Mouse (Mus musculus) thymus, postnatal 0 days (tissue): ENCODE results near the gene Hip1r. TPM values are rescaled to one million over a fixed set of nuclear protein-coding genes. Genes with fewer than 3 reads are reported as not detected.
"Not testable (repeated sequence)": the region's sequence is repeated elsewhere in the genome, so short reads cannot be mapped to it uniquely, and the experiment has no call there.

Experiments used
- DNase-seq: peaks from one replicate; pipeline ENCODE4 v3.0.0-alpha.2; 2015; ENCODE audit warnings: low spot score
- microRNA-seq: library from miRNA; unstranded; fragments of <30 nt; microRNA quantifications from one replicate; pipeline ENCODE4, GENCODE M21; 2016; ENCODE audit warnings: borderline number of aligned reads
- polyA plus RNA-seq: library from polyadenylated mRNA; unstranded; fragments of >200 nt; fragmentation: Nextera tagmentation; extraction: Ambion mirVana; gene quantifications from 2 replicates; pipeline ENCODE4 v1.2.1, GENCODE M21; 2015

The Hip1r gene
- polyA plus RNA-seq, 1 experiment from 2014 or later = 11.0 TPM

GRCm38 (mm10) chr5:124035806-124036205, 62.4 kb downstream of the Hip1r start:
- peak; percentile 29 for DNase-seq

DNA sequence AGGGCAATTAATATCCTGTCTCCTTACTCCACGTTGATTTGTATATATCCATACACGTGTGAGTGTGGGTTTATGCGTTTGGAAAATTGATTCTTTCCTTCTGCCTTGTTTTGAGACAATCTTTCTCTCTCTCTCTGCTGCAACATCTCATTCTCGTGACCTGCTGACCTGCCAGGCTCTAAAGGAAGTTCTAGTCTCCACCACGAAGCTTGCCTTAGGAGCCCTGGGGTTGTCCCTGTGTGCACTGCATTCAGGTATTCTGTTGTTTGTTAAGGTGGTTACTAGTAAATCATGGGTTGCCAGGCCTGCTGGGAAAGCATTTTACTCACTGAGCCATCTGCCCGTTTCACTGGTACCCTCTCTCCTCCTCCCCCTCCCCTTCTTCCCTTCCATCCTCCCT, 62.9 kb downstream of the Hip1r start:
- DNase-seq = no peak

GRCm38 (mm10) chr5:124036836-124037235, 63.4 kb downstream of the Hip1r start:
- DNase-seq = peak; percentile 48

DNA sequence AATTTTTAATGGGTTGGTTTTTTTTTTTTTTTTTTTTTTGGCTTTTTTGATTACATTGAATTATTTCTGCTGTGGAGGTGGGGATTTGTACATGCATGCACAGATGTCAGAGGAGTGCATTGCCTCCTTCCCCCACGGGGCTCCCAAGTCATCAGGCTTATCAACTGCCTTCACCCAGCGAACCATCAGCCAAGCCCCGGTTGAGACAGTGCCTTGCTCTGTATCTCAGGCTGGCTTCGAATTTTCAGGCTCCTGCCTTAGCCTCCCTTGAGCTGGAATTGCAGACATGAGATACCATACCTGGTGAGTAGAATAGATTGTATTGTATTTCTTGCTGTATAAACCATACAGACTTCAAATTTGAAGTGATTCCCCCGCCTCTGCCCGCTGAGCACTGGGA, 66.2 kb downstream of the Hip1r start:
- DNase-seq = no peak

- DNase-seq = no peak
These were observed 67.7 kb downstream of the Hip1r start for GRCm38 (mm10) chr5:124041097-124041496.

DNA sequence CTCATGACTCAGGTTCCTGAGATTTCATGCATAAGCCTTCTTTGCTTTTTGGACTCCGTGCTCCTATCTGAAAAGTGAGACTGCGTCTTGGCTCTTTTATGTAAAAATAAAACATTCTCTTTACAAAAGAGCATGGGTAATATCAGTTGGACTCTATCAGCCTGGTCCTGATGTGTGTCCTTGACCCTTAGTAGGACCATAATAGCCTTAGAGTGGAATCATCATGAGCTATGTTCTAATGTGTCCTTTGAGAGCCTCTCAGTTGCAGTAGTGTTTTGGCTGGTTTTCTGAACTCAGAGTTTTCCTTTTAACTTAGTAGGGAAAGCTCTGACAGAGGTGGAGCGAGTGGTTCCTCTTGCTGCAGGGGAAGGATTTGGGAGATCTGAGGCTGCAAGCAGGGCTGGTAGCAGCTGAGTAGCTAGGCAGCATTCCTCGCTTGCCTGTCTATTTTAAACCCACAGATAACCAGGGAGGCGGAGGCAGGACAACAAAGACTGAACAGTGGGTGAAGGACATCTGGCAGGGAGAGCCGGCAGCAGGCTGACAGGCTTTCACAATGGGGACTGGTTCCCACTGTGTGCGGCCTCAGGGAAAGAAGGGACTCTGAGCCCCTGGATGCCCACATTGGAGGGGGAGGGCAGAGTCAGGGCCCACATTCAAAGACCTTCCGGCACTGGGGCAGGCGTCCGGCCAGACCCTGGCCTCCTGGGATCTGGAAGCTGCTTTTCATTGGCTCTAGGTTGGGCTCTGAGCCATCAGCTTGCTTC, 70.0 kb downstream of the Hip1r start:
- DNase-seq = no peak

DNA sequence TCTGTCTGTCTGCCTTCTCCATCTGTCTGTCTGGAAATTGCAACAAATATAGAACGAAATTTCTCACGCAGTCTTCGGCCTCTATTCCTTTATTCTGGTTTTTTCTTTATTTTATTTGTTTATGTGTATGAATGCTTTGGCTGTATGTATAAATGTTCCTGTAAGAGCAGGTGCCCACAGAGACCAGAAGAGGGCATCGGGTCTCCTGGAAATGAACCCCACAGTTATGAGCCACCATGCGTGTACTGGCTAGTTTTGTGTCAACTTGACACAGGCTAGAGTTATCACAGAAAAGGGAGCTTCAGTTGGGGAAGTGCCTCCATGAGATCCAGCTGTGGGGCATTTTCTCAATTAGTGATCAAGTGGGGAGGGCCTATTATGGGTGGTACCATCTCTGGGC, 70.6 kb downstream of the Hip1r start:
- no peak for DNase-seq

DNA sequence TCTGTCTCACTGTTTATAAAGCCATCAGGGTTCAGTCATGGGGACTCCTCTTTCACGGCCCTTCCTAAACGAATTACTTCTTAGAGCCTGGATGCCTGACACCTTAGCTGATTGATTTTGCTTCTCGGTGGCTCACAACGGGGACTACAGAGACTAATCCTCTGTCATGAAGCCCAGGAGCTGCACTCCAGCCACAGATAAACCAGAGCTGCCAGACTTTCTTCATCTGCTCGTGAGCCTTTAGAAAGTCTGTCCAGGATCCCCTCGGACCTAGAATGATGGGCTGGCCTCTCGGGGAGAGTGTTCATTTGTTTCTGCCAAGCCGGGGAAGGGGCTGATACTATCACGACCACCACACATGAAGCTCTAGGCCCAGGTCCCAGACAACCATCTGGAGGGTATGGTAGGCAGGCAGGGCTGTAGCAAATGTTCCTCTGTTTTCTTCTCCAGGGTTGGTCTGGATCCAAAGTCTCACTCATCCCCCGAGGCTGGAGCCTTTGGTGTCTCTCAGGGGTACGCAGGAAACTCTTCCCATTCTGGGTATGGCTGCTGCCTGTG, 72.1 kb downstream of the Hip1r start:
- no peak for DNase-seq

DNA sequence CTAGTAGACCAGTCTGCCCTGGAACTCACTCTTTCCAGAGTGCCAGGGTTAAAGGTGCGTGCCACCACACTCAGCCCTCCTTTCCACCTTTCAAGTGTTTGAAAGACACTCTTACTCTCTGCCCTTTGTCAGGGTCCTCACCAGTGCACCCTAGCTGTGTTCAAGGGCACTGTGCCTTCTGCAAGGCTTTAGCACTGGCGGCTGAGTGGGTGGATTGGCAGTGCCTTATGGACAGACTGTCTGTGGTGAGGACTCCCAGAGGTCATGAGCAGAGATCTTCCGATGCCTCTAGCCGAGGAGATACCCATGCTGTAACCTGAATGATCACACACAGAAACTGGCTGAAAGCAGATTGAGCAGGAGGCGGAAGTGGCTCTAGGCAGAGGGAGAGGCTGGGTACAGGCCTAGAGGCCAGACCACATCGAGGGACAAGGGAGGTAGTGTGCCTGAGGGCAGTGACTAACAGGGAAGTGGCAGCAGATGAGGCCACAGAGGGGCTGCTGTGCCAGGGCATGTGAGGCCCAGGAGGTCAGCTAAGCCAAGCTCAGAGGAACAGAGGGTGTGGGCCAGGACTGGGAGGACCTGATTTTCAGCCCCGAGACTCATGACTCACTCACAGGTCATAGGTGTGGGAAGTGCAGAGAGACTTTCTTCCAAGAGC, 73.4 kb downstream of the Hip1r start:
- no peak for DNase-seq

GRCm38 (mm10) chr5:124049249-124050045, 76.0 kb downstream of the Hip1r start:
- no peak for DNase-seq

- DNase-seq = peak; percentile 57
These were observed 76.9 kb downstream of the Hip1r start for GRCm38 (mm10) chr5:124050095-124051050.

GRCm38 (mm10) chr5:124051899-124052491, 78.6 kb downstream of the Hip1r start:
- DNase-seq = peak; percentile 69

DNA sequence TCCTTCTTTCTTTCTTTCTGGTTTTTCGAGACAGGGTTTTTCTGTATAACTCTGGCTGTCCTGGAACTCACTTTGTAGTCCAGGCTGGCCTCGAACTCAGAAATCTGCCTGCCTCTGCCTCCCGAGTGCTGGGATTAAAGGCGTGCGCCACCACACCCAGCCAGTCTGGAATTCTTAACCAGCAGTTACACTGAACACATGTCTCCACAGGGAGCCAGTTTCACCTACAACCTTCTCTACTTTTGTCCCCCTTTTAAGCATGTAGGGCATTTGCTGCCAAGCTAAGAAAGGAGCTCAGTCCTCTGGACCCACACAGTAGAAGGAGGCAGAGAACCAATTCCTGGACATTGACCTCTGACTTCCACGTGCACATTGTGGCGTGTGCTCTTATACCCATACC, 79.2 kb downstream of the Hip1r start:
- not testable (repeated sequence) for DNase-seq

Small RNAs within 50 kb of the gene (microRNA-seq; reads per million reads assigned to microRNA genes)
- gene Mir7032 = not detected

Other genes with a start within 250 kb of the Hip1r start
- gene Rsrc2, start 224.2 kb upstream of the Hip1r start, polyA plus RNA-seq = 129 and 144 TPM in 2 replicates
- gene Kntc1, start 223.9 kb upstream of the Hip1r start, polyA plus RNA-seq = 16.2 and 18.2 TPM in 2 replicates
- 0.45 and 1.0 TPM in 2 replicates for gene Hcar2, start 108.1 kb upstream of the Hip1r start, polyA plus RNA-seq
- gene Hcar1, start 93.6 kb upstream of the Hip1r start, polyA plus RNA-seq = 0.27 and 0.38 TPM in 2 replicates
- gene Denr, start 66.5 kb upstream of the Hip1r start, polyA plus RNA-seq = 141 and 142 TPM in 2 replicates
- 1.0 and 1.5 TPM in 2 replicates for gene Gm43518, start 46.2 kb upstream of the Hip1r start, polyA plus RNA-seq
- 7.3 and 8.0 TPM in 2 replicates for gene Ccdc62, start 42.9 kb upstream of the Hip1r start, polyA plus RNA-seq
- gene Vps37b, start 58.6 kb downstream of the Hip1r start, polyA plus RNA-seq = 32.4 and 32.8 TPM in 2 replicates
- 38.3 and 39.3 TPM in 2 replicates for gene Abcb9, start 122.2 kb downstream of the Hip1r start, polyA plus RNA-seq
- 35.6 and 41.8 TPM in 2 replicates for gene Ogfod2, start 138.7 kb downstream of the Hip1r start, polyA plus RNA-seq
- gene Arl6ip4, start 142.5 kb downstream of the Hip1r start, polyA plus RNA-seq = 132 and 146 TPM in 2 replicates